Mouse (Mus musculus) kidney, postnatal 25 days (tissue): ENCODE measurements around the gene Ksr1.

Experiments
- DNase-seq, 2 experiments: peaks; one replicate each; pipeline ENCODE4 v3.0.0; 2021; ENCODE audit warnings: mixed read lengths in 2 of 2

Gene Ksr1

GRCm38 (mm10) chr11:79122556-79122955, 23.7 kb downstream of the Ksr1 start:
- DNase-seq = no peak

- DNase-seq = no peak
Measured at GRCm38 (mm10) chr11:79120087-79120486, 26.1 kb downstream of the Ksr1 start.

- DNase-seq = no peak
Measured at GRCm38 (mm10) chr11:79118918-79119377, 27.3 kb downstream of the Ksr1 start.

GRCm38 (mm10) chr11:79116665-79117064, 29.5 kb downstream of the Ksr1 start:
- no peak for DNase-seq

- DNase-seq = no peak
Measured at GRCm38 (mm10) chr11:79115659-79116058, 30.5 kb downstream of the Ksr1 start.

- no peak for DNase-seq
Measured at GRCm38 (mm10) chr11:79114061-79114460, 32.1 kb downstream of the Ksr1 start.

GRCm38 (mm10) chr11:79113397-79113796, 32.8 kb downstream of the Ksr1 start:
- DNase-seq = no peak

GRCm38 (mm10) chr11:79112559-79113302, 33.5 kb downstream of the Ksr1 start:
- DNase-seq = no peak

- no peak for DNase-seq
Measured at GRCm38 (mm10) chr11:79111864-79112558, 34.2 kb downstream of the Ksr1 start.

- DNase-seq = no peak
Measured at GRCm38 (mm10) chr11:79110446-79110845, 35.8 kb downstream of the Ksr1 start.

GRCm38 (mm10) chr11:79107934-79108333, 38.3 kb downstream of the Ksr1 start:
- DNase-seq = no peak

- no peak for DNase-seq
Measured at GRCm38 (mm10) chr11:79104998-79105397, 41.2 kb downstream of the Ksr1 start.

- no peak for DNase-seq
Measured at GRCm38 (mm10) chr11:79104538-79104937, 41.7 kb downstream of the Ksr1 start.

- DNase-seq = no peak
Measured at GRCm38 (mm10) chr11:79104096-79104495, 42.1 kb downstream of the Ksr1 start.

GRCm38 (mm10) chr11:79103461-79103869, 42.7 kb downstream of the Ksr1 start:
- no peak for DNase-seq

- no peak for DNase-seq
Measured at GRCm38 (mm10) chr11:79102280-79102679, 43.9 kb downstream of the Ksr1 start.

- no peak for DNase-seq
Measured at GRCm38 (mm10) chr11:79101568-79101967, 44.6 kb downstream of the Ksr1 start.

GRCm38 (mm10) chr11:79099032-79099431, 47.2 kb downstream of the Ksr1 start:
- peak; percentile 63 to 69 for DNase-seq

GRCm38 (mm10) chr11:79097736-79098135, 48.5 kb downstream of the Ksr1 start:
- DNase-seq = no peak

GRCm38 (mm10) chr11:79096673-79097072, 49.5 kb downstream of the Ksr1 start:
- DNase-seq = no peak

- DNase-seq = no peak
Measured at GRCm38 (mm10) chr11:79095713-79096112, 50.5 kb downstream of the Ksr1 start.

GRCm38 (mm10) chr11:79094727-79095126, 51.5 kb downstream of the Ksr1 start:
- DNase-seq = peak; percentile 52 to 70

GRCm38 (mm10) chr11:79093986-79094695, 52.1 kb downstream of the Ksr1 start:
- no peak for DNase-seq
